Mouse (Mus musculus) thymus, adult 18-20 months (tissue): ENCODE data around the gene Slc26a8.

ENCODE experiments used
- DNase-seq, 2 experiments: peaks; one replicate each; pipeline ENCODE4 v3.0.0; 2022; ENCODE audit warnings: mixed read lengths in 2 of 2

Slc26a8 gene

GRCm38 (mm10) chr17:28698672-28699071, 8.6 kb upstream of the Slc26a8 start:
- no peak for DNase-seq

GRCm38 (mm10) chr17:28698245-28698644, 8.2 kb upstream of the Slc26a8 start:
- no peak for DNase-seq

GRCm38 (mm10) chr17:28697290-28698195, 7.5 kb upstream of the Slc26a8 start:
- no peak for DNase-seq

- DNase-seq = no peak
Measured at GRCm38 (mm10) chr17:28696641-28697040, 6.6 kb upstream of the Slc26a8 start.

- no peak for DNase-seq
Measured at GRCm38 (mm10) chr17:28694832-28695231, 4.8 kb upstream of the Slc26a8 start.

- DNase-seq = no peak
Measured at GRCm38 (mm10) chr17:28694078-28694477, 4.0 kb upstream of the Slc26a8 start.

GRCm38 (mm10) chr17:28693086-28693485, 3.1 kb upstream of the Slc26a8 start:
- DNase-seq = no peak

GRCm38 (mm10) chr17:28692341-28692710, 2.3 kb upstream of the Slc26a8 start:
- peak; percentile 51 to 59 for DNase-seq

- DNase-seq = peak; percentile 48 to 62
Measured at GRCm38 (mm10) chr17:28691687-28692340, 1.8 kb upstream of the Slc26a8 start.

- DNase-seq = peak; percentile 100
Measured at GRCm38 (mm10) chr17:28690776-28691686, 998 bp upstream of the Slc26a8 start, which contains the start of gene Mapk14. Gene Mapk14 (plus strand): TSS chr17:28691329.

- no peak for DNase-seq
Measured at GRCm38 (mm10) chr17:28687354-28687753, 2.7 kb downstream of the Slc26a8 start.

- DNase-seq = no peak
Measured at GRCm38 (mm10) chr17:28684631-28685030, 5.4 kb downstream of the Slc26a8 start.

GRCm38 (mm10) chr17:28683601-28684000, 6.4 kb downstream of the Slc26a8 start:
- DNase-seq = no peak

- no peak for DNase-seq
Measured at GRCm38 (mm10) chr17:28682311-28683084, 7.5 kb downstream of the Slc26a8 start.

GRCm38 (mm10) chr17:28659564-28659963, 30.5 kb downstream of the Slc26a8 start:
- DNase-seq = no peak

GRCm38 (mm10) chr17:28657936-28658335, 32.1 kb downstream of the Slc26a8 start:
- DNase-seq = no peak

- no peak for DNase-seq
Measured at GRCm38 (mm10) chr17:28650268-28650667, 39.8 kb downstream of the Slc26a8 start.

GRCm38 (mm10) chr17:28648607-28649370, 41.2 kb downstream of the Slc26a8 start:
- DNase-seq = peak; percentile 16 to 19

GRCm38 (mm10) chr17:28646221-28646620, 43.8 kb downstream of the Slc26a8 start:
- no peak for DNase-seq

- DNase-seq = no peak
Measured at GRCm38 (mm10) chr17:28644112-28644511, 45.9 kb downstream of the Slc26a8 start.

GRCm38 (mm10) chr17:28643697-28644096, 46.3 kb downstream of the Slc26a8 start:
- no peak for DNase-seq
